Mouse (Mus musculus): ENCODE measurements around the gene Rassf8. TPM values are rescaled to one million over a fixed set of nuclear protein-coding genes. Genes with fewer than 3 reads are reported as not detected.

Gene Rassf8
- total RNA-seq, 2 experiments from 2014 or later: 13.5 to 14.1 TPM

DNA sequence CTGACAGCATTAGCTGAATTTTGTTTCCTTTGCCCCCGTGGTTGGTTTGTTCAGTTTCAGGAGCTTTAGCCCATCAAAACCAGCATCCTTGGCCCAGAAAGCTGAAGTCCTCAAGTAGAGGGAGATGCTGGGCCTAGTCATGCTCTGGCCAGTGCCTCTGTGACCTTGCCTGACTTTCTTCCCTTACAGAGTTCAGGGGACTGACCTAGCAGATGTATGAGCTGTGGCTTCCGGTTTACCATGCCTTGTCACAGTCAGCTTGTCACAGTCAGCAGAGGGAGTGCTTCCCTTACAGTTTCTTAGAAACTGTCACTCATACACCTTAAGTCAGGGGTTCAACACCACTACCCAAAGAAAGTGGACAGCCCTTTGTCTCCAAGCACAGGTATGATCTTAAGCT, 113.8 kb downstream of the Rassf8 start:
- no peak for DNase-seq (ENCODE audit: low spot score in 2 of 2)

DNA sequence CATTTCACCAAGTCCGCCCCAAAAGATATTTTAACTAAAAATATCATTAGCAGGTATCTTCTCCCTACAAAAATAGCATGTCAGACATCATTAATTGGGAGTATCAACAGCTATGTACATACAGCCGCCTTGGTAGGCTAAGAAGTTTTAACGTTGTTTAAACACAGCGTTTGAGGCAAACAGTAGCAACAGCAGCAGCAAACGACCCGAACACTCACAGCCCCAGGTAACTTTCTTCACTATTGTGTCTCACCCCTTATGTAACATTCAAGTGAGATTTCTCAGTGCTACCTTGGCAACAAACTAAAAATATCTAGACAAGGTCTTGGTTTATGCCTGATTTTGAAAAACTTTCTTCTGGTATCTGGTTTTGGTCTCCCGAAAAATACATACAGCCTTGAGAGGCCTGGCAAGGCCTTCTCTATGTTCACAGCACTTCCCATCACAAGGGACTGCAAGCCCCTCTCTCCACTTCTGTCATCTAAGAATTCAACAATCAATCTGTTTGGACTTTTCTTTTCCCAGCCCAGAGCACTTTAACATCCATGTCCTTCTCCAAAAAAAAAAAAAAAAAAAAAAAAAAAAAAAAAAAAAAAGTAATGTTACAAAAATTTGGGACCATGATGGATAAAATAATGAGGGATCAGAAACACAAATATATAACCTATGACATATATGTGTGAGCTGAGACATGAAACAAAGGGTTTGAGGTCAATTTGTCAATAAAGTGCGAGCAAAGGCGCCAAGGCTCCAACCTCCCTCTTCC, 115.1 kb downstream of the Rassf8 start:
- DNase-seq (ENCODE audit: low spot score in 2 of 2): no peak

DNA sequence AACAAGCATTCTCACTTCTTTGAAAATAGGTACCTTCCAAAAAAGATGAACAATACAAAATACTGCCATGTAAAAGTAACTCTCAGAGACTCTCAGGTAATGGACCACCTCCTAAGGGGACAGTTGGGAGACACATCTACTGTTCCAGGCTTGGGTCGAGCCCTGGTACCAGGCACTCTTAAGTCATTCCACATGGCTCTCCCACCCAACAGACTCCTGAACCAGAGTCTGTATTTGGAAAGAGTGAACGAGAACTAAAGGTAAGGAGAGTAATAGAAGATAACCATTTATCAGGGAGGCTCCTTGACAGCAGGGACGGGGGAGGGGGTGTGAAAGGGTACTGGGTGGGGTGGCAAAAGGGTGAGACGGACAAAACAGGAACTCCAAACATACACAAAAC, 115.8 kb downstream of the Rassf8 start:
- DNase-seq (ENCODE audit: low spot score in 2 of 2): no peak

DNA sequence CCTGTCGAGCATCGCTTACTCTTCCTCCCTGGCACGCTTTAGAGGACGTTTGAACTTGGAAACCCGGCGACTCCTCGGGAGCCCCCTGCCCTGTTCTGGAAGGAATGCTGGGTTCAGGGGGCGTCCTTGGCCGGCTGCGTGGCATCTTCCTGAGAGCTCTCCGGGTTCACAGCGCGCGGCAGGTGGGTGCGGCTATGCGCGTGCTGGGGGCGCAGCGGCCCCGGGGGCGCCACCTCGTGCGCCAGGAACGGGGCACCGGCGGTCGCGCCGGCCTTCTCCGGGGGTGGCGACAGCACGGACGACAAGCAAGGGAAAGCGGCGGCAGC, 116.2 kb downstream of the Rassf8 start:
- DNase-seq (ENCODE audit: low spot score in 2 of 2): no peak

DNA sequence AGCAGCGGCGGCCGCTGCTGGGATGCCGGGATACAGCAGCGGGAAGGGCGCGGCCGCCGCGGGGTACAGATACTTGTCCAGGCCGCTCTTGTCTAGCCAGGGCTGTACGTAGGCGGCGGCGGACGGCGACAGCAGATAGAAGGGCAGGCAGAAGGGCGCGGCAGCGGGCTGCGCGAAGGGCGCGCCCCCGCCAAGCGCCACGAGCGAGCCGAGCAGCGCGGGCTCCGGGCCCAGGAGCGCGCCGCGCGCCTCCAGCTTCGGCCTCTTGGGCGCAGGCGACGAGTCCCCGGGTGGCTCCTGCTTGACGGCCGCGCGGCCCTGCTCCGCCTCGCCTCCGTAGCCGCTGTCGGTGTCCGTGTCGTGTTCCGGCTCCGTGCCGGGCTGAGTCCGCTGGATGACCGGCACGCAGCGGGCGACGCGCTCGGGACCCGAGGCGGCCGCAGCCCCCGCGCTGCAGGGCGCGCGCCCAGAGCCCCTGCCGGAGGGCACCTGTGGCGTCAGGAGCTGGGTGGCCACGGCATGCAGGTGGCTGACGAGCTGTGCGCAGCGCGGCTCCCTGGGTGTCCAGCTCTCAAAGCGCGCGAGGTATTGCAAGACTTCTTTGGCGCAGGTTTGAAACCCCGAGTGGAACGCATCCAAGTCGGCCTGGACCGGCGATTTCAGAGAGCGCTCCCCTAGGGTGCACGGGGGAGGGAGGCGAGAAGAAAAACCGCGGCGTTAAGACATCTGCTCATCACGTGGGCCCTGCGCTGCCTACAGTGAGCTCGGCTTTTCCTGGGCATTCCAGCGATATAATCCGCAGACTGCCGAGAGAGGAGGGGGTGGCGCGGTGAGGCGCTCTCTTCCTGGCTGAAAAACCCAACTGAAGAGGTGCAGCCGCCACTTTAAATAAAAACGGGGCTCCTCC, 116.8 kb downstream of the Rassf8 start:
- DNase-seq (ENCODE audit: low spot score in 2 of 2): peak; percentile 76 to 77

DNA sequence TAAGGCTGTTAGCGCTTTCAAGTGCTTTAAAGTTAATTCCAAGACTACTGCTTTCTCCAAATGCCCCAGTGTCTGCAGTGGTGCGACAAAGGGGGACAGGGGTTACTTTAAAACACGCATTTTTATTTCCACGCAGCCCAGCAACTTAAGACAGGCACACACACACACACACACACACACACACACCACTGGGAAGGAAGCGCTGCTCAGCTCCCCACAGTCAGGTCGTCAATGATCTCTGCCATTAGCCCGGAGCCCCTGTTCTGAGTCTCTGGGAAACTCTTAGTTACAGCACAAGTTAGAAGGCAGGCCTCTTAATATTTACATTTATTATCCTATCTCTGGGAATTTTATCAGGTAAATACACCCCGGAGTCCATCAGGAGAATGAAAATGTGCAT, 117.6 kb downstream of the Rassf8 start:
- DNase-seq (ENCODE audit: low spot score in 2 of 2): no peak

DNA sequence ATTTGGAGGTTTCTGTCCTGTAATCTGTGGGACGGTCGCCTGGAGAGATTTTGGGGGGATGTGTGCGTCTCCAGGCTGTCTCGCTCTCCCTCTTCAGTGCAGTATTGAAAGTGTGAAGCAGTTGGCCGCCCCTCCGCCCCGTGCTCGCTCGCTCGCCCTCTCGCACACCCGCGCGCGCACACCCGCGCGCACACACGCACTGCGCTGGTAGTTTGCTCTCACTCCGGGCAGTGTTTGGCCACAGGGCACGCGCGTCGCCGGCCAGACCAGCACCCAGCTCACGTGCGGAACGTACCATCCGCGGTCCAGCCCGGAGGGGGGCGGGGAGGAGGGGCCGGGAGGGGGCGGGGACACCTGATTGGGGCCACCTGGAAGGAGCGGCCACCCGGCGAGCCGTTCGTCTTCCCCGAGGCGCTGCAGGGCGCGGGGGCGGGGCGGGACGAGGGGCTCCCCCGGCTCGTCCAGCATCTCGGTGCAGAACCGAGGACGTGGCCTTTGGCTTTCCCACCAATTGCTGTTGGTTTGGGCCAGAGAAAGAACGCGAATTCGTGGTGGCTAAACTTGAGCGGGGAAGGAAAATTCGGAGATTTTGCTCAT, 118.8 kb downstream of the Rassf8 start, which contains the start of gene Bhlhe41:
TSS of gene Bhlhe41 (minus strand) at position 270 of the 597 bp plus-strand sequence.
- DNase-seq (ENCODE audit: low spot score in 2 of 2): peak; percentile 76 to 84

DNA sequence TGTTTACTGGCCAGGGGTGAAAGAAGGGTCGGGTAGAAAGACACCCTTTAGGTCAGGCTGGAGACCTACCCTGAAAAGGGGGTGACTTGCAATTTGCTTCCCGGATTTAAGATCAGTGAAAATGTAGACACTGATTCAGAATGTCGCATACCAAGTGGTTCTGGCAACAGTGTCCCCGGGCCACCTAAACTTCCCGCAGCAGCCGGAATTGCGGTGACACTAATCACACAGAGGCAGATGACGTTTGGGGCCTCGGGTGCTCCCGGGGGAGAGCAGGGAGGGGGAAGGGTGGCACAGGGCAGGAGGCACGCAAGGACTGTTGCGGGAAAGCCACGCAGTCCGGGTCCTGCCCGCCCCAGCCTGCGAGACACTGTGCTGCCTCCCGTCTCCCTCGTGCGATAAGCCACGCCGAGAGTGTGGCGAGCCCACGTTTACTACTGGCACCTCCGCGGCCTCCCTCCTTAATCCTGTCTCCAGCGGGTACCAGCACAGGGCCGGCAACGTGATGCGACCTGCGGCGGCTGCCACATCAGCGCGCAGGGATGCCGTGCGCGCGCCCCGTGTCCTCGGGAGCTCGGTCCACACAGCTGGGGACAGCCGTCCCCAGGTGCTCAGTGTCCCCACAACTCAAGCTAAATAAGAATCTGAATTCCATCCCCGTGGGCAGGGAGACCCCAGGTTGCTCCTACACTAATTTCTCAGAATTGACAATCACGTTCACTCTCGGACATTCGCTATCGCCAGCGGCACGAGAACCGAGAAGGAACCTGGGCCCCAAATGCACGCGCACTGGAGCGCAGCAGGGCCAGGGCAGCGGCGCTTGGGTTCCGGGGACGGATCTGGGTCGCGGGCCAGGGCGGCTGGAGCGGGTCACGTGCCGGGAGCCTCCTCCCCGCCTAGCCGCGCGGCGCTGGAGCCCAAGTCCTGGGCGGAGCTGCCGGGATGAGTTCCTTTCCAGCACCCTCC, 119.6 kb downstream of the Rassf8 start:
- DNase-seq (ENCODE audit: low spot score in 2 of 2): peak; percentile 85 to 90

DNA sequence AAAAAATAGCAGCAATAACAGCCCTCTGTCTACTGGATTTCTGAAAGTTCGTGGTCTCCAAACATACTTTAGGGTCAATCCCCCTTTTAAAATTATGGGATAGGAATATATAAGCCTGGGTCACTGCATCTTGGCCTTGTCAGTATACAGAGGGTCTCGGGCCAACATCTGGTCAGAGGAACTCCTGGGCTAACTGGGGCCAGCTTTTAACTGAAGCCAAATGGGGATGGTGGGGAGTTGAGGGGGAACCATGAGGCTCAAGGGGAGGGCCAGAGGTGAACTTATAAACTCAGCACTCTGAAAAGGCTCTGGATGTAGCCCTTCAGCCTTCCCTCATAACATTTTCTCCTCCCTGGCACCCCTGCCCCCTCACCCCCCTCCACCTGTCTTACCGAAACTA, 120.6 kb downstream of the Rassf8 start:
- DNase-seq (ENCODE audit: low spot score in 2 of 2): no peak

Other genes with a start within 250 kb of the Rassf8 start
- gene Lmntd1, start 132.4 kb upstream of the Rassf8 start, total RNA-seq (2021): 1 to 10 TPM; 2.1 to 2.8 TPM
- not detected for gene Tuba3b, start 131.0 kb upstream of the Rassf8 start, total RNA-seq (2021)
- gene Bhlhe41, start 118.8 kb downstream of the Rassf8 start, total RNA-seq (2021): 10 to 100 TPM; 15.5 to 19.3 TPM
- gene Sspn, start 184.9 kb downstream of the Rassf8 start, total RNA-seq (2021): 1 to 10 TPM; 5.3 to 5.5 TPM